Mouse (Mus musculus) heart, embryonic 16.5 days (tissue): ENCODE measurements around the gene Lrrc28. TPM values are rescaled to one million over a fixed set of nuclear protein-coding genes. Genes with fewer than 3 reads are reported as not detected.

Experiments
- ATAC-seq: fragments of 200-750 bp; cut with Nextera tagmentation; replicated peaks from 2 replicates; pipeline ENCODE4 v1.8.0; 2017; ENCODE audit warnings: moderate number of reproducible peaks; ENCODE audit not compliant: insufficient read depth, low FRiP score; ENCODE audit errors: extremely low read depth
- H3K27ac ChIP-seq: fragments of 300-500 bp; sonication (generic); 2 replicates; pipeline ENCODE4 v1.5.1; 2014; ENCODE audit warnings: mild to moderate bottlenecking, low read length, control low read depth, moderate library complexity
- H3K27me3 ChIP-seq: fragments of 300-500 bp; sonication (generic); 2 replicates; pipeline ENCODE4 v1.6.1; 2014; ENCODE audit warnings: low read length, mixed read lengths; ENCODE audit not compliant: control insufficient read depth, insufficient read depth
- H3K36me3 ChIP-seq: fragments of 300-500 bp; sonication (generic); 2 replicates; pipeline ENCODE4 v1.6.1; 2014; ENCODE audit not compliant: control insufficient read depth, insufficient read depth
- H3K4me1 ChIP-seq: fragments of 300-500 bp; sonication (generic); 2 replicates; pipeline ENCODE4 v1.6.1; 2014; ENCODE audit warnings: low read length, mixed read lengths; ENCODE audit not compliant: control insufficient read depth, insufficient read depth
- H3K4me2 ChIP-seq: fragments of 300-500 bp; sonication (generic); 2 replicates; pipeline ENCODE4 v1.6.1; 2014; ENCODE audit warnings: low read depth, mild to moderate bottlenecking, control low read depth, low read length
- H3K4me3 ChIP-seq: fragments of 300-500 bp; sonication (generic); 2 replicates; pipeline ENCODE4 v1.5.1; 2014; ENCODE audit warnings: mild to moderate bottlenecking, control low read depth, low read length
- H3K9ac ChIP-seq: fragments of 300-500 bp; sonication (generic); 2 replicates; pipeline ENCODE4 v1.6.1; 2014; ENCODE audit warnings: low read length, control low read depth
- H3K9me3 ChIP-seq: fragments of 300-500 bp; sonication (generic); replicated peaks from 2 replicates; pipeline ENCODE4 v1.6.1; 2016; ENCODE audit warnings: low read length; ENCODE audit not compliant: control insufficient read depth
- WGBS: fragments of 180-500 bp; shearing (Covaris S2); extraction: QIAGEN DNeasy Blood & Tissue Kit; methylation state at CpG from one replicate; pipeline ENCODE4 v1.1.7; 2014; 5-methylcytosine and 5-hydroxymethylcytosine counted together
- polyA plus RNA-seq: library from polyadenylated mRNA; unstranded; fragments of >200 nt; fragmentation: Nextera tagmentation; extraction: Ambion mirVana; gene quantifications from 2 replicates; pipeline ENCODE4 v1.2.1, GENCODE M21; 2015

The Lrrc28 gene
- polyA plus RNA-seq, 1 experiment from 2014 or later = 13.0 TPM

- ATAC-seq = no peak
- WGBS = 57% methylated on average over 10 of the region's 10 CpGs
- H3K9me3 ChIP-seq = no peaks in the 10 kb centered on the region
- no peaks in the 10 kb centered on the region for H3K27me3 ChIP-seq
- H3K36me3 ChIP-seq = no peaks in the 10 kb centered on the region
- no peak overlapping the region for H3K4me3 ChIP-seq
- H3K9ac ChIP-seq = 0 out of 2 replicates have a peak overlapping the region, but pooled peaks have one; percentile 1
- no peak overlapping the region for H3K27ac ChIP-seq
- H3K4me2 ChIP-seq = no peak overlapping the region
- H3K4me1 ChIP-seq = peaks cover 12% of the 10 kb centered on the region
Observed at GRCm38 (mm10) chr7:67487889-67488411, 157.1 kb downstream of the Lrrc28 start.

- Histone ChIP-seq H3K4me3 (no peak overlapping the region), H3K9me3 (no peaks in the 10 kb centered on the region), H3K27me3 (no peaks in the 10 kb centered on the region), H3K27ac (no peak overlapping the region), H3K4me1 (peaks cover 19% of the 10 kb centered on the region), H3K9ac (no peak overlapping the region), H3K4me2 (no peak overlapping the region), H3K36me3 (no peaks in the 10 kb centered on the region)
- WGBS = 80% methylated on average over 15 of the region's 15 CpGs
- ATAC-seq = no peak
Observed at GRCm38 (mm10) chr7:67486925-67487760, 157.9 kb downstream of the Lrrc28 start.

- no peak overlapping the region for H3K4me3 ChIP-seq
- H3K9ac ChIP-seq = no peak overlapping the region
- H3K27me3 ChIP-seq = no peaks in the 10 kb centered on the region
- ATAC-seq = no peak
- no peak overlapping the region for H3K4me2 ChIP-seq
- H3K27ac ChIP-seq = no peak overlapping the region
- no peaks in the 10 kb centered on the region for H3K9me3 ChIP-seq
- WGBS = 86% methylated on average over 5 of the region's 5 CpGs
- no peaks in the 10 kb centered on the region for H3K36me3 ChIP-seq
- peaks cover 19% of the 10 kb centered on the region for H3K4me1 ChIP-seq
Observed at GRCm38 (mm10) chr7:67486417-67486816, 158.7 kb downstream of the Lrrc28 start.

- 76% methylated on average over 4 of the region's 4 CpGs for WGBS
- no peaks in the 10 kb centered on the region for H3K9me3 ChIP-seq
- peaks cover 37% of the 10 kb centered on the region for H3K4me1 ChIP-seq
- no peak overlapping the region for H3K4me2 ChIP-seq
- ATAC-seq = no peak
- H3K27ac ChIP-seq = no peak overlapping the region
- no peaks in the 10 kb centered on the region for H3K27me3 ChIP-seq
- no peak overlapping the region for H3K9ac ChIP-seq
- no peaks in the 10 kb centered on the region for H3K36me3 ChIP-seq
- H3K4me3 ChIP-seq = no peak overlapping the region
Observed at GRCm38 (mm10) chr7:67483698-67484097, 161.4 kb downstream of the Lrrc28 start.

- Histone ChIP-seq H3K27me3 (no peaks in the 10 kb centered on the region), H3K4me1 (peaks cover 28% of the 10 kb centered on the region), H3K36me3 (no peaks in the 10 kb centered on the region), H3K27ac (peak overlapping the region; percentile 25; the same call in 1 of the 2 replicates), H3K4me3 (no peak overlapping the region), H3K9me3 (no peaks in the 10 kb centered on the region), H3K4me2 (no peak overlapping the region), H3K9ac (peak overlapping the region; percentile 38; the same call in 1 of the 2 replicates)
- 60% methylated on average over 17 of the region's 17 CpGs for WGBS
- ATAC-seq = peak; percentile 66
Observed at GRCm38 (mm10) chr7:67479576-67480413, 165.3 kb downstream of the Lrrc28 start.

- no peak overlapping the region for H3K4me2 ChIP-seq
- H3K9me3 ChIP-seq = no peaks in the 10 kb centered on the region
- H3K9ac ChIP-seq = peak overlapping the region; percentile 38; the same call in 1 of the 2 replicates
- no peaks in the 10 kb centered on the region for H3K36me3 ChIP-seq
- no peaks in the 10 kb centered on the region for H3K27me3 ChIP-seq
- peak overlapping the region; percentile 25; the same call in 1 of the 2 replicates for H3K27ac ChIP-seq
- H3K4me1 ChIP-seq = peaks cover 28% of the 10 kb centered on the region
- WGBS = 75% methylated on average over 5 of the region's 5 CpGs
- no peak for ATAC-seq
- H3K4me3 ChIP-seq = no peak overlapping the region
Observed at GRCm38 (mm10) chr7:67479168-67479567, 165.9 kb downstream of the Lrrc28 start.

- H3K4me1 ChIP-seq = peaks cover 28% of the 10 kb centered on the region
Observed at GRCm38 (mm10) chr7:67477996-67478395, 167.1 kb downstream of the Lrrc28 start.

GRCm38 (mm10) chr7:67471295-67471694 lies 173.8 kb downstream of the Lrrc28 start:
- Histone ChIP-seq H3K4me3 (no peak overlapping the region), H3K4me1 (peaks cover 12% of the 10 kb centered on the region), H3K27ac (peak overlapping the region; percentile 64), H3K9me3 (no peaks in the 10 kb centered on the region), H3K9ac (no peak overlapping the region), H3K4me2 (peak overlapping the region; percentile 33), H3K36me3 (no peaks in the 10 kb centered on the region), H3K27me3 (no peaks in the 10 kb centered on the region)
- WGBS = 25% methylated on average over 11 of the region's 11 CpGs
- ATAC-seq = peak; percentile 84

More at GRCm38 (mm10) chr7:67477996-67478395, 167.1 kb downstream of the Lrrc28 start:
- Histone ChIP-seq H3K9ac (no peak overlapping the region; the same call in 1 of the 2 replicates), H3K27ac (no peak overlapping the region), H3K9me3 (no peaks in the 10 kb centered on the region), H3K36me3 (no peaks in the 10 kb centered on the region), H3K4me3 (no peak overlapping the region), H3K4me2 (no peak overlapping the region), H3K27me3 (no peaks in the 10 kb centered on the region)
- ATAC-seq = no peak
- WGBS = 49% methylated on average over 9 of the region's 10 CpGs
